Mouse (Mus musculus): Measurements from ENCODE around the gene Cux1.
A peak's percentile ranks its signal among the peaks of the same experiment; 100 is the strongest.

The Cux1 gene

DNA sequence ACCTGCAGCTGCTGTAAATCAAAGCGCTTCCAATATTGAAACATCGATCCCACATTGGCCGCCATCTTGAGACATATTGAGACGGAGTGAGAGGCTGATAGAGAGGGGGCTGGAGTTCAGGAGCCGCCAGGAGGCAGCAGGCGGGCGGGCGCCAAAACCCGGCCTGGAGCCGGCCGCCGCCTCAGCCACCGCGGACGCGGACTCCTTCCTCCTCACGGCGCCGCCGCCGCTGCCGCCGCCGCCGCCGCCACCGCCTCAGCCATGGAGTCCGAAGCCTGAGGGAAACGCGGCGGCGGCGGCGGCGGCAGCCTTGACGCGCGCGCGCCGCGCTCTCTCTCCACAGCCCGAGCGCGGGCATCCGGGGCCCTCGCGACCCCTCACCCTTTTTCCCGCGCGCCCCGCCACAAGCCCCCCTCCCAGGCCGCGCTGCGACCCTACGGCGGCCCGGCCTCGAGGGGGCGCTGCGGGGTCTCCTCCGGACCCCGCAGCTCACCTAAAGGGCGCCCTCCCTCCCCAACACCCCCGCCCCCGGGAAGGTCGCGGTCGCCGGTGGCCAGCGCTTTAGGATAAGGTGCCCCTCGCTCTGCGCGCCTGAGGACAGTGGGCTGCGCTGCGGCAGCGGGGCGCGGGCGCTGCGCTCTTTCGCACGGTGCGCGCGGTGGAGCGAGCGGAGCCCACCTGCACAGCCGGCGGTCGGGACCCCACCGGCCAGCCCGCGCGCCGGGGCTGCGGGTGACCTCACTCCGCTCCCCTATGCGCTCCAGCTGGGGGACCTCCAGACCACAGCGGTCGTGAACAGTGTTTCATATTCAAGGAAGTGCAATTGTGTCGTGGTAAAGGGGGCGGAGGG, at the start of gene Cux1:
TSS of gene Cux1 (minus strand) at position 315 of the 850 bp plus-strand sequence.
- peak; percentile 53 to 66 for DNase-seq (ENCODE audit: low spot score in 2 of 2)

DNA sequence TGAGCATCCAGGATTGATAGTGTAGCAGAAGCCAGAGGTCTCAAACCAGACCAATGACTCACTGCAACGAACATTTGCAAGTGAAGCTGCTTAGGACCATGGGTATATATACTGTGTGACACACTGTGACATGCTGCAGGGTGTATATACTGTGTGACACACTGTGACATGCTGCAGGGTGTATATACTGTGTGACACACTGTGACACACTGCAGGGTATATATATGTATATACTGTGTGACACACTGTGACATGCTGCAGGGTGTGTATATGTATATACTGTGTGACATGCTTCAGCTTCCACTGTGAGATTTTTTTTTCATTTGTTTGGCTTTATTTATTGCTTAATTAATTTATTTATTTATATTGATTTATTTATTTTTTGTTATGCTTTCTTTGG, 45.1 kb upstream of the Cux1 start:
- no peak for DNase-seq (ENCODE audit: low spot score in 2 of 2)

GRCm38 (mm10) chr5:136608814-136609434, 41.6 kb upstream of the Cux1 start:
- no peak for DNase-seq (ENCODE audit: low spot score in 2 of 2)

- no peak for DNase-seq (ENCODE audit: low spot score in 2 of 2)
Measured at GRCm38 (mm10) chr5:136605144-136605543, 37.9 kb upstream of the Cux1 start.

DNA sequence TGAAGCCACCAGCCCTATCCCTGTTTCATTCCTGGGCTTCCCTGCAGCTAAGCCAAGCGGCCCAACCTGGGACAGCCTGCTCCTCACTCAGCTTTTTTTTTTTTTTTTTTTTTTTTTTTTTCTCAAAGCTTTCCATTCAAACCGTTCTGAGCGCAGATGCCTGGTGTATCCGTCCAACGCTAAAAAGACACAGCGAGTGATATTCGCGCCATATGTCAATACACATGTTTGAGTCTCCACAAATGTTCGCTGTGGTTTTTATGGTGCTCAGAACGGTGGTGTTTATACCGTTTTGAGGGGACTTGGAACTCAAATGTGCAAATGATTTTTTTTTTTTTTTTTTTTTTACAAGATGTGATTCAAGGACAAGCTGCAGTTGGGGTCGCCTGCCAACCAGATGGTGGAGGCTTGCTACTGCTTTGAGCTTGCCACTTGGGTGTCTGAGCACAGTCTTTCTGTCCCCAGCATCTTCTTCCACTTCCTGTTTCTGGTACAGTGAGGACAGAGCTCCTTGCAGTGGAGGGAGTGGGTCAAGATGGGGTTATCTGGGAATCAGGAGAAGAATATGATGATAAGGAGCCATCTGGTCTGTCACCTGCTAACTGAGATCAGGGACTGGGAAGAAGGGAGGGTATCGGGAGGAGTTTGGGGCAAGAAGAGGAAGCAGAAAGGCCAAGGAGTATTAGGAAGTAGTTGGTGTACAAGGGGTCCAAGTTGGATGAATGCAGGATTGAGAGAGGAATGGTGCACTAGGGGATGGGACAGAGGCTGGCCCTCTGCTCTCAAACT, 36.1 kb upstream of the Cux1 start:
- DNase-seq (ENCODE audit: low spot score in 2 of 2): peak; percentile 20 to 42

DNA sequence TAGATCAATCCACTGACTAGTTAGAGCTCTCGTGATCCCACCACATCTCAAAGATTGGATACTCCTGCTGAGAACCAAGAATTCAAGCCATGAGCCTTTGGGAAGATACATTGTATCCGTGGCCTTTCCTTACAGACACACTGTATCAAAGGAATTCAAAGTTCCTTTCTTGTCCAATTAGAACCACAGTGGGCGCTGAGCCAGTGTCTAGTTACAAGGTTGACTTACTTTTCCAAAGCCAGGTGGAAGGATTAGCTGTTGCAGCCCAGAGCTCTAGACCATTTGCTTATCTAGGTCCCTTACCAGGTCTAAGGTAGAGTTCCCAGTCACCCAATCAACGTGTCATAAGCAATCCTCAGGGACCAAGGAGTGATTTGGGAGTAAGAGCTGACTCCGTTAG, 33.2 kb upstream of the Cux1 start:
- no peak for DNase-seq (ENCODE audit: low spot score in 2 of 2)

GRCm38 (mm10) chr5:136594896-136595540, 27.7 kb upstream of the Cux1 start:
- no peak for DNase-seq (ENCODE audit: low spot score in 2 of 2)

DNA sequence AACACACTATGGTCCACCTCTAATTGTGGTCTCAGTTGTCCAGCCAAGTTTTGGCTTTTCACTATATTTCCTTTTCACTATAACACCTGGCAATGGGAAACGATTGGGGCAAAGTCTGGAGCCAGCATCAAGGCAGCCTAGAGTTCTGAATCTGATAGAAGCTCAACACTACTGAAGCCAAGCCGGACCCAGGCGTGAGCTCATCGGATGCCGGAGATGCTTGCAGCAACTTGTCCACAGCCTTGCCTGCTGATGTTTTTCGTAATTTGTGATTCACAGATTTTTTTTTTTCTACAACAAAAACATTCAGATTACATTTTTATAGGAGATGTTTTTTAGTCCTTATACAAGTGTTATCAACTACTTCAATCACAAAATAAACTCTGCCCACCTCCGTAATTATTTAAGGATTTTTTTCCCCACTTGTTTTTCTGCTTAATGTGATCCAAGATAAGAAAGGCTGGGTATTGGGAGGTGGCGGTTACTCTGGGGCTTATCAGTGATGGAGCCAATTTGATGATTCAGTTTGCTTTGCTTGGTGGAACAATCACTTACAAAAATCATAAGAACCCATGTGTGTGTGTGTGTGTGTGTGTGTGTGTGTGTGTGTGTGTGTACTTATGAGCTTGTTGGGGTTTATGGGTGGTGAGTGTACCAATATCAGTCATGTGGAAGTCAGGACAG, 24.7 kb upstream of the Cux1 start:
- no peak for DNase-seq (ENCODE audit: low spot score in 2 of 2)

DNA sequence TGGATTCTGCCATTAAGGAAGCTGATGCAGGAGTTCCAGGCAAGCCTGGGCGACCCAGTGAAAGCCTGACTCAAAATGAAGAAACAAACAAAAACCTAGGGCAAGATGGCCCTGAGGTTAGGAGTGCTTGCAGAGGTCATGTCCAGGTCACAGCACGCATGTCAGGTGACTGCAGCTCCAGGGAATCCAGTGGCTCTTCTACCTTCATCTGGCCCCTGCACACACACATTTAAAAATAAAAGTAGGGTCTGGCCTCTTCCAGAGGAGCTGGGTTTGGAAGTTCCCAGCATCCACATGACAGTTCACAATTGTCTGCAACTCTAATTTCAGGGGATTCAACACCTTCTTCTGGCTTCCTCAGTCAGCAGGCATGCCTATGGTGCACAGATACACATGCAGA, 21.7 kb upstream of the Cux1 start:
- no peak for DNase-seq (ENCODE audit: low spot score in 2 of 2)

- DNase-seq (ENCODE audit: low spot score in 2 of 2): no peak
Measured at GRCm38 (mm10) chr5:136588471-136588870, 21.2 kb upstream of the Cux1 start.

DNA sequence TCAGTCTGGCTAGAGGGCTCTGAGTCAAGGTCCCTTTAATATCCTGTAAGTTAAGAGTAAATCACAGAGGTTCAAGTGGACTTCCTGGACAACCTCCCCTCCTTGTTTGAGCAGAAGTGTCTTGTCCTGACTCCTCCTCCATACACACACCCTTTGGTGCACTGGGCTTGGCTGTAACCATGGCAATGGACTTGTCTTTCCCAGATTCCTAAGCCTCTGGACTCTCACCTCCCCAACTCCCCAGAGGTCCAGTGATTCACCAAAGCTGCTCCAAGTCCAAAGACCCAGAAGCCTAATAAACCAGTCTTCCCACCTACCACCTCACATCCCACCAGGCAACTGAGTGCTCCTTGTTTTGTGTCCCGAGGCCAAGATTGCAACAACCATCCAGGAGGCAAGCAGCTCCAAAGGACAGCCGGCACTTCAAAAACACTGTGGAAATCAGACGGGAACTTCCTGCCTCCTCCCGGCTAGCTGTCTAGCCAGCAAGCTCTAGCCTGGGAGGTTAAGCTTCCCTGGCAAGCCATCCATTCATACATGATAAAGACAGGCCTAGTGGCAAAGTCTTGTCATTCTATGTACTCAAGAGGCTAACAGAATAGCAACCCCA, 17.5 kb upstream of the Cux1 start:
- no peak for DNase-seq (ENCODE audit: low spot score in 2 of 2)

DNA sequence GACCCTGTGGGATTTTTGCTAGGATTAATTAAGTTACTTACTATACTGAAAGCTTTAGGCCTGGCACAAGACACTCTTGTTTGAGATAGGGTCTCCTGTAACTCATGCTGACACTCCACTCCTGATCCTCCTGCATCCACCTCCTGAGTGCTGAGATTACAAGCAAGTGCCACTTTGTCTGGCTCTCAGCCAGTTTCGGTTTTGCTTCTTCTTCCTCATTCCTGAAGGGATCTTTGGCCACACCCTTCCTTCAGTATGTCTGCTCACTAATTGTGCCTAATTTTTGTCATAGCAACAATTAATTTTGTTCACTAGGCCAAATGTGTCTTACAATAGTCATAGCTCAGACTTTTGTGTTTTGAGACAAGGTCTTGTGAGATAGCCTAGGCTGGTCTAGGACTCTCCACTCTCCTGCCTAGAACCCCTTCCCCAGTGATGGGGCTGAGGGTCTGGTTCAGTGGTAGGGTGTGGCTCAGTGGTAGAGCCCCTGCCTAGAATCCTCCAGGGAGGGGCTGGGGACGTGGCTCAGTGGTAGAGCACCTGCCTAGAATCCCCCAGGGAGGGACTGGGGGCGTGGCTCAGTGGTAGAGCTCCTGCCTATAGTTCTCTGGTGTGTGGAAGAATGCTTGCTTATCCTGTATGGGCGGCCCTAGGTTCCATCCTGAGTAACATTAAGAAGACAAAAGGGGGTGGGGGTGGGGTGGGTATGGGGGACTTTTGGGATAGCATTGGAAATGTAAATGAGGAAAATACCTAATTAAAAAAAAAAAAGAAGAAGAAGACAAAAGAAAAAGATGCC, 16.6 kb upstream of the Cux1 start:
- no peak for DNase-seq (ENCODE audit: low spot score in 2 of 2)

DNA sequence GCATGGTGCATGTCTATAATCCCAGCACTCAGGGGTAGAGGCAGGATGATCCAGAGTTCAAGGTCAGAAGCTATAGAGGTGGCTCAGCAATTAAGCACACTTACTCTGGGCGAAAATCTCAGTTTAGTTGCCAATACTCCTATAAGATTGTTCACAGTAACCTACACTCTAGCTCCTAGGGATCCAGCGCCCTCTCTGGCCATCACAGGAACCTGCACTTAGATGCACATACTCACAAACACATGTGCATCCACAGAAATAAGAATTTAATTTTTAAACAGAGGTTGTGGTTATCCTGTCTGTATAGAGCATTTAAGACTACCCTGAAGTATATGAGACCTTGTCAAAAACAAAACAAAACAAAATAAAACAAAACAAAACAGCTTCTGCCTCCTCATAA, 16.0 kb upstream of the Cux1 start:
- no peak for DNase-seq (ENCODE audit: low spot score in 2 of 2)

DNA sequence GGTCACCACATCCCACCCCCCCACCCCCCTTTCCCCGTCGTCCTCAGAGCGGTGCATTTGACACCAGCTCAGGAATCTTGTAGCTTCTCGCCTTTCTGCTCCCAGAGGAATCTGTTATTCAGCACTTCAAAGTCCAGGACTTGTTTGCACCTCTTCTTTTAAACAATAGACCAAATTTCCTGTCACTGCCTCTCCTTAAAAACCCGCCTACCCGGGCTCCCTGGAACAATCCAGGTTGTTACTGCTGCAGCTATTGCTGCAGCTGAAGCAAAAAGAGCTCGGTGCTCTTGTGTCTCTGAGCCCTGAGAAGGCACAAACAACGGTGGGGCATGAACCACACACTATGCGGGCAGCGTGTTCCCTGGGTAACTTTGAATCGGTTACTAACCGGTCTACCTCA, 14.9 kb upstream of the Cux1 start:
- DNase-seq (ENCODE audit: low spot score in 2 of 2): no peak

DNA sequence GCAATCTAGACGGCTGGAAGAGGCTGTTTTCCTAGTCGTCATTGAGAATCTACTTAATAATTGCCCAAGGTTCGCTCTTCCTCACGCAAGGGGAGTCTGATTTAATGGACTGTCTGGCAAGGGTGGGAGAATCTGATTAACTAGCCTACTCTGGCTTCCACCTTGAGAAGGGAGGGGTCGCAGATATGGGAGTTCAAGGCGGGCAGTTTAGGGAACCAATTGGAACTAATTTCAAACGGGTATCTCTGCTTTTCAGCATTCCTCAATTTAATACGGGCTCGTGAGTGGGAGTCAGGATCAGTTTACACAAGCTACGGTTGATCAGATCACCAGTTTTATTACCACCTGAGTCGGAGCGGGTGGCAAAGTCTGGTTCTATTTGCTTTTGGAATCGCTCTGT, 14.3 kb upstream of the Cux1 start:
- no peak for DNase-seq (ENCODE audit: low spot score in 2 of 2)

GRCm38 (mm10) chr5:136581166-136581565, 13.9 kb upstream of the Cux1 start:
- no peak for DNase-seq (ENCODE audit: low spot score in 2 of 2)

GRCm38 (mm10) chr5:136578201-136578600, 10.9 kb upstream of the Cux1 start:
- no peak for DNase-seq (ENCODE audit: low spot score in 2 of 2)

- DNase-seq (ENCODE audit: low spot score in 2 of 2): no peak
Measured at GRCm38 (mm10) chr5:136570171-136570570, 2.9 kb upstream of the Cux1 start.

DNA sequence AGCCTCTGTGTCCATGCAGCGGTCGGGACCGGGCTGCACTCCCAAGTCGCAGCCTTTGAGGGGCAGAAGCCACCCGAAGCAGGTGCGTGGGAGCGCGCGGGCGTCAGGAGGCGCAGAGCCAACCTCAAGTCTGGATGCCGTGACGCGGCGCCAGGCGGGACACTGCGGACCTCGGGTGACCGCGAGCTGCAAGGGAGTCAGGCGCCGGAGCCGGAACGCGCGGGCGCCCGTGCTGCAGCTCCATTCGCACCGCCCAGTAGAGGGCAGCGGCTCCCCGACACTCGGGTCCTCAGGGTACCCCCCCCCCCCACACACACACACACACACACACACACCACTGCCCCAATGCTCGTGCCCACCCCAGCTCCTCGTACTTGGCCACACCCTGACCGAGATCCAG, 1.5 kb upstream of the Cux1 start:
- peak; percentile 22 to 61 for DNase-seq (ENCODE audit: low spot score in 2 of 2)
